Mouse (Mus musculus) CH12.LX (cell line): ENCODE data around the gene Ap3d1. TPM values are rescaled to one million over a fixed set of nuclear protein-coding genes. Genes with fewer than 3 reads are reported as not detected.

Experiments used
- DNase-seq: peaks from one replicate; pipeline ENCODE4 v3.0.0-alpha.2; 2013; ENCODE audit errors: extremely low read depth
- H3K27ac ChIP-seq: 2 replicates; pipeline ENCODE4 v1.5.1; 2012; ENCODE audit warnings: low read depth, mild to moderate bottlenecking, control low read depth, moderate library complexity; ENCODE audit not compliant: insufficient read depth
- H3K27me3 ChIP-seq: replicated peaks from 2 replicates; pipeline ENCODE3; 2012; ENCODE audit warnings: inconsistent platforms
- H3K36me3 ChIP-seq, 2 experiments: replicated peaks in 1 of 2; 2 replicates each; pipeline versions ENCODE3 to v1.6.1; 2012; ENCODE audit warnings: inconsistent platforms in 1 of 2, low read length in 1 of 2, mild to moderate bottlenecking in 1 of 2, mixed read lengths in 1 of 2, moderate library complexity in 1 of 2; ENCODE audit not compliant: control insufficient read depth in 1 of 2, insufficient read depth in 1 of 2
- H3K4me1 ChIP-seq, 2 experiments: 2 replicates each; pipeline ENCODE4 v1.6.1; 2012; ENCODE audit warnings: inconsistent platforms in 1 of 2, moderate library complexity in 1 of 2; ENCODE audit not compliant: insufficient read depth in 2 of 2, control insufficient read depth in 1 of 2
- H3K4me2 ChIP-seq: 2 replicates; pipeline ENCODE4 v1.6.1; 2012; ENCODE audit warnings: low read depth, mild to moderate bottlenecking, control low read depth; ENCODE audit not compliant: poor library complexity, insufficient read depth, severe bottlenecking
- H3K4me3 ChIP-seq, 3 experiments: fragments of 150-350 bp in 1 of 3; sonication (generic) in 1 of 3; replicated peaks in 1 of 3; 2 replicates each; pipeline versions ENCODE3 to v1.5.1; 2011 to 2012; ENCODE audit warnings: low read depth in 2 of 3, low read length in 2 of 3, mild to moderate bottlenecking in 2 of 3, moderate library complexity in 2 of 3, control low read depth in 1 of 3, improper control_type of control experiment in 1 of 3, inconsistent platforms in 1 of 3, mixed read lengths in 1 of 3; ENCODE audit not compliant: poor library complexity in 1 of 3
- H3K79me2 ChIP-seq: replicated peaks from 2 replicates; pipeline ENCODE4 v1.6.1; 2012; ENCODE audit warnings: mild to moderate bottlenecking, moderate library complexity; ENCODE audit not compliant: control insufficient read depth, poor library complexity, insufficient read depth, severe bottlenecking; ENCODE audit errors: extremely low read depth
- H3K9ac ChIP-seq: 2 replicates; pipeline ENCODE4 v1.6.1; 2012; ENCODE audit warnings: low read depth, mild to moderate bottlenecking, control low read depth, moderate library complexity; ENCODE audit not compliant: insufficient read depth
- H3K9me3 ChIP-seq: replicated peaks from 2 replicates; pipeline ENCODE3; 2012; ENCODE audit warnings: low read length, inconsistent platforms, mixed read lengths
- BHLHE40 ChIP-seq: IDR thresholded peaks from 2 replicates; pipeline ENCODE4 v1.6.1; 2011; ENCODE audit warnings: mild to moderate bottlenecking, low read depth, low read length, improper control_type of control experiment
- CHD2 ChIP-seq: IDR thresholded peaks from 2 replicates; pipeline ENCODE4 v1.6.1; 2011; ENCODE audit warnings: low read length, improper control_type of control experiment
- CTCF ChIP-seq, 2 experiments: IDR thresholded peaks in 1 of 2; conservative IDR thresholded peaks in 1 of 2; 2 replicates each; pipeline ENCODE4 v1.5.1; 2011 to 2012; ENCODE audit warnings: low read depth in 2 of 2, low read length in 2 of 2, improper control_type of control experiment in 1 of 2, inconsistent platforms in 1 of 2, mild to moderate bottlenecking in 1 of 2, moderate library complexity in 1 of 2
- ELF1 ChIP-seq: IDR thresholded peaks from 2 replicates; pipeline ENCODE4 v1.6.1; 2014; ENCODE audit warnings: low read depth, mild to moderate bottlenecking, inconsistent platforms, low read length, improper control_type of control experiment
- ETS1 ChIP-seq: conservative IDR thresholded peaks from 2 replicates; pipeline ENCODE4 v1.6.1; 2012; ENCODE audit warnings: low read depth, mild to moderate bottlenecking, inconsistent platforms, low read length, improper control_type of control experiment, moderate library complexity
- GABPA ChIP-seq: IDR thresholded peaks from 2 replicates; pipeline ENCODE4 v1.6.1; 2012; ENCODE audit warnings: low read depth, low read length, improper control_type of control experiment, inconsistent platforms; ENCODE audit not compliant: insufficient replicate concordance
- HCFC1 ChIP-seq: IDR thresholded peaks from 2 replicates; pipeline ENCODE4 v1.6.1; 2012; ENCODE audit warnings: low read depth, mild to moderate bottlenecking, inconsistent platforms, low read length, improper control_type of control experiment
- JUN ChIP-seq: IDR thresholded peaks from 2 replicates; pipeline ENCODE4 v1.6.1; 2011; ENCODE audit warnings: low read depth, mild to moderate bottlenecking, low read length, improper control_type of control experiment, moderate library complexity; ENCODE audit not compliant: insufficient read depth
- JUND ChIP-seq: conservative IDR thresholded peaks from 2 replicates; pipeline ENCODE4 v1.6.1; 2011; ENCODE audit warnings: low read depth, low read length, improper control_type of control experiment
- KAT2A ChIP-seq: IDR thresholded peaks from 2 replicates; pipeline ENCODE4 v1.6.1; 2012; ENCODE audit warnings: low read length, improper control_type of control experiment, inconsistent platforms; ENCODE audit not compliant: insufficient replicate concordance
- MAFK ChIP-seq: IDR thresholded peaks from 2 replicates; pipeline ENCODE4 v1.6.1; 2011; ENCODE audit warnings: low read length, improper control_type of control experiment; ENCODE audit not compliant: insufficient replicate concordance
- MAZ ChIP-seq: IDR thresholded peaks from 2 replicates; pipeline ENCODE4 v1.6.1; 2012; ENCODE audit warnings: low read depth, mild to moderate bottlenecking, inconsistent platforms, low read length, improper control_type of control experiment, moderate library complexity
- MEF2A ChIP-seq: IDR thresholded peaks from 2 replicates; pipeline ENCODE4 v1.6.1; 2014; ENCODE audit warnings: low read depth, mild to moderate bottlenecking, inconsistent platforms, low read length, improper control_type of control experiment, borderline replicate concordance
- MXI1 ChIP-seq: IDR thresholded peaks from 2 replicates; pipeline ENCODE4 v1.6.1; 2011; ENCODE audit warnings: mild to moderate bottlenecking, low read depth, low read length, improper control_type of control experiment
- MYC ChIP-seq: IDR thresholded peaks from 2 replicates; pipeline ENCODE4 v1.6.1; 2011; ENCODE audit warnings: low read depth, mild to moderate bottlenecking, improper control_type of control experiment, low read length
- NELFE ChIP-seq: IDR thresholded peaks from 2 replicates; pipeline ENCODE4 v1.6.1; 2011; ENCODE audit warnings: low read depth, low read length, improper control_type of control experiment
- PAX5 ChIP-seq: IDR thresholded peaks from 2 replicates; pipeline ENCODE4 v1.6.1; 2012; ENCODE audit warnings: low read length, inconsistent platforms, mixed read lengths
- POLR2A ChIP-seq: IDR thresholded peaks from 2 replicates; pipeline ENCODE4 v1.6.1; 2011; ENCODE audit warnings: low read depth, mild to moderate bottlenecking, improper control_type of control experiment, low read length
- RCOR1 ChIP-seq: conservative IDR thresholded peaks from 2 replicates; pipeline ENCODE4 v1.6.1; 2012; ENCODE audit warnings: low read depth, mild to moderate bottlenecking, inconsistent platforms, low read length, improper control_type of control experiment
- SIN3A ChIP-seq: IDR thresholded peaks from 2 replicates; pipeline ENCODE4 v1.6.1; 2012; ENCODE audit warnings: low read length, improper control_type of control experiment, inconsistent platforms
- TBP ChIP-seq: conservative IDR thresholded peaks from 2 replicates; pipeline ENCODE4 v1.6.1; 2011; ENCODE audit warnings: low read depth, low read length, improper control_type of control experiment
- TCF12 ChIP-seq: IDR thresholded peaks from 2 replicates; pipeline ENCODE4 v1.6.1; 2014; ENCODE audit warnings: low read depth, mild to moderate bottlenecking, inconsistent platforms, low read length, improper control_type of control experiment
- UBTF ChIP-seq: IDR thresholded peaks from 2 replicates; pipeline ENCODE4 v1.6.1; 2012; ENCODE audit warnings: low read depth, mild to moderate bottlenecking, inconsistent platforms, low read length, improper control_type of control experiment, moderate library complexity
- USF1 ChIP-seq: IDR thresholded peaks from 2 replicates; pipeline ENCODE4 v1.6.1; 2014; ENCODE audit warnings: low read depth, mild to moderate bottlenecking, inconsistent platforms, low read length, improper control_type of control experiment
- ZC3H11A ChIP-seq: IDR thresholded peaks from 2 replicates; pipeline ENCODE4 v1.6.1; 2012; ENCODE audit warnings: low read depth, mild to moderate bottlenecking, inconsistent platforms, low read length, improper control_type of control experiment
- ZMIZ1 ChIP-seq: IDR thresholded peaks from 2 replicates; pipeline ENCODE4 v1.6.1; 2012; ENCODE audit warnings: low read depth, mild to moderate bottlenecking, inconsistent platforms, low read length, improper control_type of control experiment
- dilution Hi-C: fragments of 300-500 bp; cut with MboI; formaldehyde crosslinking; loops from 2 replicates; pipeline ENCODE4 v1.14.3; 2020; ENCODE audit warnings: low sequenced_read_pairs; ENCODE audit not compliant: extremely low pct_unique_long_range_greater_than_20kb, extremely low pct_ligation_motif_present
- in situ Hi-C: fragments of 300-500 bp; cut with MboI; formaldehyde crosslinking; loops from 3 replicates; pipeline ENCODE4 v1.14.3; 2019; ENCODE audit warnings: low sequenced_read_pairs, low pct_ligation_motif_present, low pct_unique_long_range_greater_than_20kb, mixed read lengths
- polyA plus RNA-seq: library from polyadenylated mRNA; unstranded; fragments of >175 nt; gene quantifications from 2 replicates; pipeline ENCODE4 v1.2.1, GENCODE M21; 2012; ENCODE audit warnings: low read depth; ENCODE audit not compliant: insufficient read length
- total RNA-seq, 2 experiments: library from RNA; depleted of rRNA; stranded (reverse); fragments of 300-350 nt in 1 of 2; fragments of >200 nt in 1 of 2; gene quantifications; 2 replicates each; pipeline ENCODE4 v1.2.3; 2012 to 2014

Gene Ap3d1
- total and polyA plus RNA-seq, 3 experiments = 28.4 to 57.0 (median 49.4) TPM

- H3K4me1 ChIP-seq = peaks cover 29 to 72% of the 10 kb centered on the region in 2 experiments
- H3K36me3 ChIP-seq = peaks cover 25 to 42% of the 10 kb centered on the region in 2 experiments
- dilution Hi-C loops (no loop called here), in situ Hi-C loops (loop anchor here (25.0 kb wide), 1 partner anchor 238 kb away; the partner anchor contains the start of gene Tcf3)
- H3K27me3 ChIP-seq = no peaks in the 10 kb centered on the region
- H3K4me2 ChIP-seq = peak overlapping the region; percentile 64
- H3K27ac ChIP-seq = 0 out of 2 replicates have a peak overlapping the region, but pooled peaks have one; percentile 12
- no peak for DNase-seq
- TF ChIP-seq HCFC1 (no peak), NELFE (no peak), GABPA (no peak), MXI1 (no peak), ZMIZ1 (no peak), UBTF (0 out of 2 replicates have a peak, but pooled peaks have one; percentile 32), RCOR1 (no peak), SIN3A (peak; percentile 67; the same call in 1 of the 2 replicates), MYC (no peak), TBP (no peak), CHD2 (no peak), KAT2A (no peak), POLR2A (no peak), CTCF (conservative IDR thresholded peaks at IDR 0.05 in 1 of 2, IDR thresholded peaks at IDR 0.05 in 1 of 2; ENCODE audit: low read depth in 2 of 2, low read length in 2 of 2) (no peak), USF1 (no peak), BHLHE40 (no peak)
- peak overlapping the region; percentile 98 for H3K9ac ChIP-seq
- no peaks in the 10 kb centered on the region for H3K9me3 ChIP-seq
- H3K79me2 ChIP-seq = peaks cover 40% of the 10 kb centered on the region
- H3K4me3 ChIP-seq = peak overlapping the region; percentile 75 to 99 (median 85)
These were observed 66.5 kb downstream of the Ap3d1 start for GRCm38 (mm10) chr10:80675405-80676197.

GRCm38 (mm10) chr10:80674851-80675404 is 67.1 kb downstream of the Ap3d1 start:
- in situ Hi-C loops = loop anchor here (25.0 kb wide), 1 partner anchor 238 kb away; the partner anchor contains the start of gene Tcf3
- no peak for TF ChIP-seq ZC3H11A
- TF ChIP-seq MAZ = no peak
- TF ChIP-seq JUN = no peak
- no peak for TF ChIP-seq MYC
- no peak for TF ChIP-seq MAFK
- no peak for TF ChIP-seq MEF2A
- no peak for TF ChIP-seq SIN3A
- no peak for TF ChIP-seq ETS1
- TF ChIP-seq ZMIZ1 = no peak
- TF ChIP-seq NELFE = no peak
- no peak for TF ChIP-seq BHLHE40
- TF ChIP-seq CTCF (conservative IDR thresholded peaks at IDR 0.05 in 1 of 2, IDR thresholded peaks at IDR 0.05 in 1 of 2; ENCODE audit: low read depth in 2 of 2, low read length in 2 of 2) = no peak
- TF ChIP-seq USF1 = no peak
- TF ChIP-seq PAX5 = no peak
- no peak for TF ChIP-seq UBTF
- no peak for TF ChIP-seq TCF12
- TF ChIP-seq ELF1 = no peak
- no peak for TF ChIP-seq JUND
- TF ChIP-seq TBP = no peak
- no peak for TF ChIP-seq GABPA
- no peaks in the 10 kb centered on the region for H3K27me3 ChIP-seq
- H3K9ac ChIP-seq = peak overlapping the region; percentile 98
- H3K4me2 ChIP-seq = peak overlapping the region; percentile 64
- H3K79me2 ChIP-seq = peaks cover 40% of the 10 kb centered on the region
- peak overlapping the region; percentile 75 to 99 (median 85) for H3K4me3 ChIP-seq
- no peaks in the 10 kb centered on the region for H3K9me3 ChIP-seq
- H3K36me3 ChIP-seq = peaks cover 31 to 49% of the 10 kb centered on the region in 2 experiments
- DNase-seq = no peak
- H3K27ac ChIP-seq = no peak overlapping the region
- peaks cover 26 to 73% of the 10 kb centered on the region in 2 experiments for H3K4me1 ChIP-seq
- dilution Hi-C loops = no loop called here
